Mouse (Mus musculus) MEL (cell line): ENCODE measurements around the gene Sh3tc1. TPM values are rescaled to one million over a fixed set of nuclear protein-coding genes. Genes with fewer than 3 reads are reported as not detected.

Experiments used
- DNase-seq: peaks from one replicate; pipeline ENCODE4 v3.0.0; 2011; ENCODE audit warnings: low read depth, low spot score
- H3K27ac ChIP-seq: 2 replicates; pipeline ENCODE4 v1.5.1; 2012; ENCODE audit warnings: low read depth, mild to moderate bottlenecking, control low read depth, low read length, moderate library complexity; ENCODE audit not compliant: control insufficient read depth
- H3K27me3 ChIP-seq, 2 experiments: fragments of 150-350 bp in 1 of 2; sonication (generic) in 1 of 2; 2 replicates each; pipeline ENCODE4 v1.6.1; 2012; ENCODE audit warnings: low read length in 2 of 2, mild to moderate bottlenecking in 2 of 2, improper control_type of control experiment in 1 of 2, moderate library complexity in 1 of 2; ENCODE audit not compliant: insufficient read depth in 2 of 2, control insufficient read depth in 1 of 2
- H3K36me3 ChIP-seq, 2 experiments: 2 replicates each; pipeline ENCODE4 v1.6.1; 2012 to 2014; ENCODE audit warnings: low read length in 2 of 2, improper control_type of control experiment in 1 of 2, inconsistent platforms in 1 of 2, mild to moderate bottlenecking in 1 of 2; ENCODE audit not compliant: insufficient read depth in 2 of 2, control insufficient read depth in 1 of 2
- H3K4me1 ChIP-seq, 2 experiments: fragments of 150-350 bp in 1 of 2; sonication (generic) in 1 of 2; 2 replicates each; pipeline ENCODE4 v1.6.1; 2012; ENCODE audit warnings: low read length in 2 of 2, improper control_type of control experiment in 1 of 2, mild to moderate bottlenecking in 1 of 2; ENCODE audit not compliant: insufficient read depth in 2 of 2, control insufficient read depth in 1 of 2
- H3K4me3 ChIP-seq, 2 experiments: fragments of 150-350 bp in 1 of 2; sonication (generic) in 1 of 2; 2 replicates each; pipeline ENCODE4 v1.5.1; 2012; ENCODE audit warnings: low read depth in 2 of 2, low read length in 2 of 2, mild to moderate bottlenecking in 2 of 2, moderate library complexity in 2 of 2, control low read depth in 1 of 2, improper control_type of control experiment in 1 of 2; ENCODE audit not compliant: control insufficient read depth in 1 of 2, insufficient read depth in 1 of 2
- H3K79me2 ChIP-seq: 2 replicates; pipeline ENCODE4 v1.6.1; 2012; ENCODE audit warnings: mild to moderate bottlenecking, low read length, moderate library complexity; ENCODE audit not compliant: control insufficient read depth, poor library complexity, insufficient read depth
- H3K9ac ChIP-seq: 2 replicates; pipeline ENCODE4 v1.6.1; 2012; ENCODE audit warnings: low read depth, mild to moderate bottlenecking, control low read depth, low read length, moderate library complexity; ENCODE audit not compliant: control insufficient read depth, poor library complexity, severe bottlenecking
- H3K9me3 ChIP-seq: fragments of 150-350 bp; sonication (generic); replicated peaks from 2 replicates; pipeline ENCODE4 v1.6.1; 2012; ENCODE audit warnings: mild to moderate bottlenecking, low read length, improper control_type of control experiment, moderate library complexity; ENCODE audit not compliant: insufficient read depth
- BHLHE40 ChIP-seq: IDR thresholded peaks from 2 replicates; pipeline ENCODE4 v1.6.1; 2012; ENCODE audit warnings: low read depth, mild to moderate bottlenecking, inconsistent platforms, low read length, improper control_type of control experiment, borderline replicate concordance
- CHD1 ChIP-seq: IDR thresholded peaks from 2 replicates; pipeline ENCODE4 v1.6.1; 2012; ENCODE audit warnings: low read depth, mild to moderate bottlenecking, inconsistent platforms, low read length, improper control_type of control experiment
- CTCF ChIP-seq, 3 experiments: IDR thresholded peaks in 2 of 3; conservative IDR thresholded peaks in 1 of 3; 2 replicates each; pipeline ENCODE4 v1.5.1; 2011 to 2012; ENCODE audit warnings: low read length in 3 of 3, low read depth in 2 of 3, mild to moderate bottlenecking in 2 of 3, improper control_type of control experiment in 1 of 3, inconsistent platforms in 1 of 3, mixed read lengths in 1 of 3, moderate library complexity in 1 of 3; ENCODE audit not compliant: control insufficient read depth in 1 of 3, insufficient read depth in 1 of 3, poor library complexity in 1 of 3, severe bottlenecking in 1 of 3
- ELF1 ChIP-seq: IDR thresholded peaks from 2 replicates; pipeline ENCODE4 v1.6.1; 2014; ENCODE audit warnings: low read depth, mild to moderate bottlenecking, inconsistent platforms, low read length, improper control_type of control experiment, moderate library complexity
- EP300 ChIP-seq, 2 experiments: IDR thresholded peaks; 2 replicates each; pipeline ENCODE4 v1.6.1; 2011; ENCODE audit warnings: improper control_type of control experiment in 2 of 2, low read length in 2 of 2, low read depth in 1 of 2, mild to moderate bottlenecking in 1 of 2
- GATA1 ChIP-seq: IDR thresholded peaks from 2 replicates; pipeline ENCODE4 v1.6.1; 2011; ENCODE audit warnings: low read depth, low read length, improper control_type of control experiment
- KAT2A ChIP-seq: conservative IDR thresholded peaks from 2 replicates; pipeline ENCODE4 v1.6.1; 2012; ENCODE audit warnings: low read depth, low read length, improper control_type of control experiment, inconsistent platforms
- MAFK ChIP-seq: IDR thresholded peaks from 2 replicates; pipeline ENCODE4 v1.6.1; 2011; ENCODE audit warnings: low read depth, mild to moderate bottlenecking, low read length, improper control_type of control experiment, borderline replicate concordance
- MXI1 ChIP-seq: IDR thresholded peaks from 2 replicates; pipeline ENCODE4 v1.6.1; 2011; ENCODE audit warnings: mild to moderate bottlenecking, low read depth, low read length, improper control_type of control experiment
- MYB ChIP-seq: IDR thresholded peaks from 2 replicates; pipeline ENCODE4 v1.6.1; 2011; ENCODE audit warnings: mild to moderate bottlenecking, low read depth, low read length, improper control_type of control experiment
- NELFE ChIP-seq: IDR thresholded peaks from 2 replicates; pipeline ENCODE4 v1.6.1; 2011; ENCODE audit warnings: low read depth, low read length, improper control_type of control experiment
- POLR2AphosphoS5 ChIP-seq: IDR thresholded peaks from 2 replicates; pipeline ENCODE4 v1.6.1; 2012; ENCODE audit warnings: low read depth, borderline replicate concordance, mild to moderate bottlenecking, inconsistent platforms, low read length, moderate library complexity, mixed read lengths
- RAD21 ChIP-seq: IDR thresholded peaks from 2 replicates; pipeline ENCODE4 v1.6.1; 2011; ENCODE audit warnings: mild to moderate bottlenecking, low read depth, low read length, improper control_type of control experiment
- SMC3 ChIP-seq: IDR thresholded peaks from 2 replicates; pipeline ENCODE4 v1.6.1; 2011; ENCODE audit warnings: low read depth, low read length, improper control_type of control experiment
- UBTF ChIP-seq: IDR thresholded peaks from 2 replicates; pipeline ENCODE4 v1.6.1; 2012; ENCODE audit warnings: low read depth, mild to moderate bottlenecking, inconsistent platforms, low read length, improper control_type of control experiment, moderate library complexity, borderline replicate concordance; ENCODE audit not compliant: insufficient read depth
- USF1 ChIP-seq: IDR thresholded peaks from 2 replicates; pipeline ENCODE4 v1.6.1; 2014; ENCODE audit warnings: low read depth, mild to moderate bottlenecking, inconsistent platforms, low read length, improper control_type of control experiment, moderate library complexity
- ZC3H11A ChIP-seq: IDR thresholded peaks from 2 replicates; pipeline ENCODE4 v1.6.1; 2012; ENCODE audit warnings: low read depth, mild to moderate bottlenecking, inconsistent platforms, low read length, improper control_type of control experiment
- ZKSCAN1 ChIP-seq: IDR thresholded peaks from 2 replicates; pipeline ENCODE4 v1.6.1; 2012; ENCODE audit warnings: low read depth, mild to moderate bottlenecking, inconsistent platforms, low read length, improper control_type of control experiment, moderate library complexity
- ZNF384 ChIP-seq: IDR thresholded peaks from 2 replicates; pipeline ENCODE4 v1.6.1; 2012; ENCODE audit warnings: low read depth, mild to moderate bottlenecking, inconsistent platforms, low read length, improper control_type of control experiment
- polyA plus RNA-seq, 2 experiments: library from polyadenylated mRNA; stranded (reverse) in 1 of 2; unstranded in 1 of 2; fragments of >175 nt in 1 of 2; fragments of >200 nt in 1 of 2; gene quantifications; 2 replicates each; pipeline versions ENCODE4 v1.2.1 to v1.2.4; 2012; ENCODE audit warnings: low replicate concordance in 2 of 2, low read depth in 1 of 2; ENCODE audit not compliant: insufficient read length in 2 of 2, insufficient read depth in 1 of 2, missing spikeins in 1 of 2
- total RNA-seq: library from RNA; depleted of rRNA; stranded (reverse); fragments of 300-350 nt; gene quantifications from 2 replicates; pipeline ENCODE4 v1.2.3, GENCODE M21; 2012

The Sh3tc1 gene
- total and polyA plus RNA-seq, 3 experiments: not detected

DNA sequence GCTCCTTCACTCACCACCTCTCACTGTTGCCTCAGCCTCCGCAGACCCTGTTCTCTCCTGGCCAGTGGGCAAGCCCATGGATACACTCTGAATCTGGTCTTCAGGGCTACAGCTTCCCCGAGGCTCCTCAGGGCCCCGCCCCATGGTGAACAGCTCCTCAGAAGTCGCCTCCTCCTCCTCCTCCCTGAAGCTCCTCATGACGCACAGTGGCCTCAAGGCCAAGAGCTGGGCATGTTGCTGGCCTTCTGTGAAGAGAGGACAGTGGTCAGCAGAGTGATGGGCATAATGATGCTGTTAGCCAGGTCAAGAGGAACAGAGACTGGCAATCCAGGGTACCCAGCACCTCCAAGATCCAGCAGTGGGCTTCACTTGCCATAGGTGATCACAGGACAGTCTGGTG is 15.9 kb downstream of the Sh3tc1 start:
- DNase-seq: no peak
- no peaks in the 10 kb centered on the region; the same call in 1 of the 2 replicates for H3K9me3 ChIP-seq
- no peak overlapping the region for H3K4me3 ChIP-seq
- no peaks in the 10 kb centered on the region for H3K27me3 ChIP-seq
- no peak overlapping the region for H3K9ac ChIP-seq
- H3K4me1 ChIP-seq: no peaks in the 10 kb centered on the region
- no peaks in the 10 kb centered on the region for H3K79me2 ChIP-seq
- H3K36me3 ChIP-seq: no peaks in the 10 kb centered on the region
- no peak overlapping the region for H3K27ac ChIP-seq
- TF ChIP-seq MXI1: no peak
- no peak for TF ChIP-seq ELF1
- no peak for TF ChIP-seq USF1
- TF ChIP-seq POLR2AphosphoS5: no peak
- TF ChIP-seq ZNF384: no peak
- no peak for TF ChIP-seq EP300 (IDR thresholded peaks at IDR 0.05; ENCODE audit: low read depth in 1 of 2, low read length in 2 of 2)
- TF ChIP-seq SMC3: no peak
- TF ChIP-seq MAFK: no peak
- TF ChIP-seq CHD1: no peak

- Histone ChIP-seq H3K9me3 (no peaks in the 10 kb centered on the region; the same call in 1 of the 2 replicates), H3K36me3 (no peaks in the 10 kb centered on the region), H3K27ac (no peak overlapping the region), H3K4me3 (no peak overlapping the region), H3K4me1 (no peaks in the 10 kb centered on the region), H3K79me2 (no peaks in the 10 kb centered on the region), H3K27me3 (no peaks in the 10 kb centered on the region), H3K9ac (no peak overlapping the region)
- no peak for DNase-seq
- TF ChIP-seq ZC3H11A (no peak), MYB (no peak), ZNF384 (no peak), KAT2A (no peak), UBTF (no peak), BHLHE40 (no peak), RAD21 (no peak), POLR2AphosphoS5 (no peak), ELF1 (no peak), CTCF (IDR thresholded peaks at IDR 0.05 in 2 of 3, conservative IDR thresholded peaks at IDR 0.05 in 1 of 3; ENCODE audit: control insufficient read depth in 1 of 3, insufficient read depth in 1 of 3, low read depth in 2 of 3, low read length in 3 of 3, poor library complexity in 1 of 3, severe bottlenecking in 1 of 3) (no peak), ZKSCAN1 (no peak), GATA1 (no peak), NELFE (no peak)
These were observed 17.1 kb downstream of the Sh3tc1 start for GRCm38 (mm10) chr5:35722654-35723053.
